Mouse (Mus musculus) neural tube, embryonic 15.5 days (tissue): ENCODE data around the gene Foxn3. TPM values are rescaled to one million over a fixed set of nuclear protein-coding genes. Genes with fewer than 3 reads are reported as not detected.

Experiments used
- ATAC-seq: fragments of 200-750 bp; cut with Nextera tagmentation; 2 replicates; pipeline ENCODE4 v1.8.0; 2017; ENCODE audit warnings: mild to moderate bottlenecking, moderate TSS enrichment, moderate library complexity; ENCODE audit not compliant: low FRiP score
- H3K27ac ChIP-seq: fragments of 300-500 bp; sonication (generic); replicated peaks from 2 replicates; pipeline ENCODE4 v1.5.1; 2015; ENCODE audit warnings: mild to moderate bottlenecking, inconsistent platforms
- H3K27me3 ChIP-seq: fragments of 300-500 bp; sonication (generic); replicated peaks from 2 replicates; pipeline ENCODE4 v1.6.1; 2015; ENCODE audit warnings: inconsistent platforms
- H3K36me3 ChIP-seq: fragments of 300-500 bp; sonication (generic); 2 replicates; pipeline ENCODE4 v1.6.1; 2015; ENCODE audit warnings: inconsistent platforms
- H3K4me1 ChIP-seq: fragments of 300-500 bp; sonication (generic); 2 replicates; pipeline ENCODE4 v1.6.1; 2015; ENCODE audit warnings: inconsistent platforms
- H3K4me2 ChIP-seq: fragments of 300-500 bp; sonication (generic); 2 replicates; pipeline ENCODE4 v1.6.1; 2015; ENCODE audit warnings: inconsistent platforms, mild to moderate bottlenecking, moderate library complexity
- H3K4me3 ChIP-seq: fragments of 300-500 bp; sonication (generic); replicated peaks from 2 replicates; pipeline ENCODE4 v1.5.1; 2015; ENCODE audit warnings: mild to moderate bottlenecking, inconsistent platforms
- H3K9ac ChIP-seq: fragments of 300-500 bp; sonication (generic); replicated peaks from 2 replicates; pipeline ENCODE4 v1.6.1; 2015; ENCODE audit warnings: mild to moderate bottlenecking, inconsistent platforms
- H3K9me3 ChIP-seq: fragments of 300-500 bp; sonication (generic); replicated peaks from 2 replicates; pipeline ENCODE4 v1.6.1; 2016; ENCODE audit warnings: inconsistent platforms
- WGBS: fragments of 180-500 bp; shearing (Covaris S2); methylation state at CpG from one replicate; pipeline ENCODE4 v1.1.7; 2015; ENCODE audit warnings: mixed read lengths; 5-methylcytosine and 5-hydroxymethylcytosine counted together
- polyA plus RNA-seq: library from polyadenylated mRNA; unstranded; fragments of >200 nt; fragmentation: Nextera tagmentation; extraction: Ambion mirVana; gene quantifications from 2 replicates; pipeline ENCODE4 v1.2.1, GENCODE M21; 2015

Foxn3 gene
- polyA plus RNA-seq, 1 experiment from 2014 or later: 84.4 TPM

GRCm38 (mm10) chr12:99457521-99458205 lies 105.7 kb downstream of the Foxn3 start:
- no peaks in the 10 kb centered on the region for H3K36me3 ChIP-seq
- peak overlapping the region; percentile 29; the same call in 1 of the 2 replicates for H3K27ac ChIP-seq
- H3K4me1 ChIP-seq: peaks cover 49% of the 10 kb centered on the region
- H3K4me3 ChIP-seq: no peak overlapping the region
- no peaks in the 10 kb centered on the region for H3K27me3 ChIP-seq
- H3K9ac ChIP-seq: no peak overlapping the region
- peak overlapping the region; percentile 13; the same call in 1 of the 2 replicates for H3K4me2 ChIP-seq
- ATAC-seq: peak; percentile 62; the same call in 1 of the 2 replicates
- H3K9me3 ChIP-seq: no peaks in the 10 kb centered on the region
- WGBS: 41% methylated on average over 10 of the region's 10 CpGs

- no peak overlapping the region for H3K9ac ChIP-seq
- H3K36me3 ChIP-seq: no peaks in the 10 kb centered on the region
- no peaks in the 10 kb centered on the region for H3K27me3 ChIP-seq
- no peak for ATAC-seq
- H3K4me2 ChIP-seq: no peak overlapping the region
- 96% methylated on average over 8 of the region's 8 CpGs for WGBS
- peaks cover 49% of the 10 kb centered on the region for H3K4me1 ChIP-seq
- no peaks in the 10 kb centered on the region for H3K9me3 ChIP-seq
- H3K4me3 ChIP-seq: no peak overlapping the region
- no peak overlapping the region for H3K27ac ChIP-seq
Measured at GRCm38 (mm10) chr12:99455580-99455979, 107.8 kb downstream of the Foxn3 start.

- Histone ChIP-seq H3K4me3 (no peak overlapping the region), H3K9me3 (no peaks in the 10 kb centered on the region), H3K4me1 (peaks cover 49% of the 10 kb centered on the region), H3K27ac (no peak overlapping the region), H3K9ac (no peak overlapping the region), H3K27me3 (no peaks in the 10 kb centered on the region), H3K4me2 (no peak overlapping the region), H3K36me3 (no peaks in the 10 kb centered on the region)
- WGBS: 56% methylated on average over 9 of the region's 9 CpGs
- ATAC-seq: no peak
Measured at GRCm38 (mm10) chr12:99454394-99454793, 109.0 kb downstream of the Foxn3 start.

- H3K4me3 ChIP-seq: no peak overlapping the region
- 0 out of 2 replicates have a peak, but pooled peaks cover 3% of the 10 kb centered on the region for H3K36me3 ChIP-seq
- ATAC-seq: no peak
- 20% methylated on average over 4 of the region's 4 CpGs for WGBS
- H3K9me3 ChIP-seq: no peaks in the 10 kb centered on the region
- peaks cover 47% of the 10 kb centered on the region for H3K4me1 ChIP-seq
- H3K4me2 ChIP-seq: 0 out of 2 replicates have a peak overlapping the region, but pooled peaks have one; percentile 0
- no peak overlapping the region for H3K27ac ChIP-seq
- H3K9ac ChIP-seq: no peak overlapping the region
- no peaks in the 10 kb centered on the region for H3K27me3 ChIP-seq
Measured at GRCm38 (mm10) chr12:99453797-99454196, 109.6 kb downstream of the Foxn3 start.

GRCm38 (mm10) chr12:99450076-99450475 lies 113.3 kb downstream of the Foxn3 start:
- H3K4me1 ChIP-seq: peaks cover 19% of the 10 kb centered on the region

GRCm38 (mm10) chr12:99447791-99448190 lies 115.6 kb downstream of the Foxn3 start:
- ATAC-seq: no peak
- H3K4me1 ChIP-seq: 0 out of 2 replicates have a peak, but pooled peaks cover 4% of the 10 kb centered on the region
- H3K4me2 ChIP-seq: no peak overlapping the region
- no peaks in the 10 kb centered on the region for H3K9me3 ChIP-seq
- no peak overlapping the region for H3K9ac ChIP-seq
- H3K4me3 ChIP-seq: no peak overlapping the region
- 0 out of 2 replicates have a peak, but pooled peaks cover 3% of the 10 kb centered on the region for H3K36me3 ChIP-seq
- WGBS: 91% methylated on average over 5 of the region's 5 CpGs
- H3K27me3 ChIP-seq: no peaks in the 10 kb centered on the region
- H3K27ac ChIP-seq: no peak overlapping the region

More at GRCm38 (mm10) chr12:99450076-99450475, 113.3 kb downstream of the Foxn3 start:
- no peak overlapping the region for H3K4me3 ChIP-seq
- H3K4me2 ChIP-seq: no peak overlapping the region
- H3K9ac ChIP-seq: no peak overlapping the region
- WGBS: 91% methylated on average over 6 of the region's 6 CpGs
- 0 out of 2 replicates have a peak, but pooled peaks cover 3% of the 10 kb centered on the region for H3K36me3 ChIP-seq
- H3K9me3 ChIP-seq: no peaks in the 10 kb centered on the region
- no peaks in the 10 kb centered on the region for H3K27me3 ChIP-seq
- no peak overlapping the region for H3K27ac ChIP-seq
- ATAC-seq: no peak

- 57% methylated on average over 6 of the region's 6 CpGs for WGBS
- H3K36me3 ChIP-seq: 0 out of 2 replicates have a peak, but pooled peaks cover 3% of the 10 kb centered on the region
- no peak for ATAC-seq
- H3K9me3 ChIP-seq: no peaks in the 10 kb centered on the region
- H3K27me3 ChIP-seq: no peaks in the 10 kb centered on the region
- no peak overlapping the region for H3K9ac ChIP-seq
- H3K27ac ChIP-seq: no peak overlapping the region
- 0 out of 2 replicates have a peak, but pooled peaks cover 4% of the 10 kb centered on the region for H3K4me1 ChIP-seq
- no peak overlapping the region for H3K4me2 ChIP-seq
- no peak overlapping the region for H3K4me3 ChIP-seq
Measured at GRCm38 (mm10) chr12:99445018-99445674, 118.2 kb downstream of the Foxn3 start.

- no peaks in the 10 kb centered on the region for H3K9me3 ChIP-seq
- no peaks in the 10 kb centered on the region for H3K27me3 ChIP-seq
- no peak for ATAC-seq
- whole genome bisulfite sequencing: 84% methylated on average over 3 of the region's 3 CpGs
- H3K4me1 ChIP-seq: 0 out of 2 replicates have a peak, but pooled peaks cover 4% of the 10 kb centered on the region
- H3K9ac ChIP-seq: no peak overlapping the region
- no peaks in the 10 kb centered on the region for H3K36me3 ChIP-seq
- H3K4me2 ChIP-seq: no peak overlapping the region
- H3K4me3 ChIP-seq: no peak overlapping the region
- no peak overlapping the region for H3K27ac ChIP-seq
Measured at GRCm38 (mm10) chr12:99442819-99443218, 120.6 kb downstream of the Foxn3 start.

GRCm38 (mm10) chr12:99440953-99441352 lies 122.4 kb downstream of the Foxn3 start:
- no peak for ATAC-seq
- no peak overlapping the region for H3K4me3 ChIP-seq
- no peak overlapping the region for H3K9ac ChIP-seq
- H3K4me1 ChIP-seq: no peaks in the 10 kb centered on the region
- WGBS: 74% methylated on average over 4 of the region's 4 CpGs
- no peak overlapping the region for H3K4me2 ChIP-seq
- no peak overlapping the region for H3K27ac ChIP-seq
- H3K27me3 ChIP-seq: no peaks in the 10 kb centered on the region
- no peaks in the 10 kb centered on the region for H3K9me3 ChIP-seq
- no peaks in the 10 kb centered on the region for H3K36me3 ChIP-seq

GRCm38 (mm10) chr12:99440022-99440421 lies 123.4 kb downstream of the Foxn3 start:
- no peaks in the 10 kb centered on the region for H3K4me1 ChIP-seq
- WGBS: 58% methylated on average over 3 of the region's 3 CpGs
- no peaks in the 10 kb centered on the region for H3K36me3 ChIP-seq
- H3K4me3 ChIP-seq: no peak overlapping the region
- no peak overlapping the region for H3K9ac ChIP-seq
- H3K4me2 ChIP-seq: no peak overlapping the region
- H3K9me3 ChIP-seq: no peaks in the 10 kb centered on the region
- ATAC-seq: no peak
- H3K27me3 ChIP-seq: no peaks in the 10 kb centered on the region
- no peak overlapping the region for H3K27ac ChIP-seq

- Histone ChIP-seq H3K9ac (no peak overlapping the region), H3K27ac (no peak overlapping the region), H3K4me1 (no peaks in the 10 kb centered on the region), H3K27me3 (no peaks in the 10 kb centered on the region), H3K36me3 (no peaks in the 10 kb centered on the region), H3K4me3 (no peak overlapping the region), H3K4me2 (no peak overlapping the region), H3K9me3 (no peaks in the 10 kb centered on the region)
- 95% methylated on average over 4 of the region's 4 CpGs for WGBS
- no peak for ATAC-seq
Measured at GRCm38 (mm10) chr12:99435189-99435588, 128.2 kb downstream of the Foxn3 start.

GRCm38 (mm10) chr12:99433402-99433801 lies 130.0 kb downstream of the Foxn3 start:
- Histone ChIP-seq H3K9ac (no peak overlapping the region), H3K27me3 (no peaks in the 10 kb centered on the region), H3K4me1 (no peaks in the 10 kb centered on the region), H3K9me3 (no peaks in the 10 kb centered on the region), H3K27ac (no peak overlapping the region), H3K4me2 (no peak overlapping the region), H3K36me3 (no peaks in the 10 kb centered on the region), H3K4me3 (no peak overlapping the region)
- no peak for ATAC-seq
- WGBS: 96% methylated on average over 5 of the region's 5 CpGs
